Mouse (Mus musculus): ENCODE data around the gene Nmral1. TPM values are rescaled to one million over a fixed set of nuclear protein-coding genes. Genes with fewer than 3 reads are reported as not detected.
"Not testable (repeated sequence)": the region's sequence is repeated elsewhere in the genome, so short reads cannot be mapped to it uniquely, and the experiment has no call there.

Gene Nmral1
- total and polyA plus RNA-seq, 2 experiments from 2014 or later, result 8.6 to 12.4 TPM

DNA sequence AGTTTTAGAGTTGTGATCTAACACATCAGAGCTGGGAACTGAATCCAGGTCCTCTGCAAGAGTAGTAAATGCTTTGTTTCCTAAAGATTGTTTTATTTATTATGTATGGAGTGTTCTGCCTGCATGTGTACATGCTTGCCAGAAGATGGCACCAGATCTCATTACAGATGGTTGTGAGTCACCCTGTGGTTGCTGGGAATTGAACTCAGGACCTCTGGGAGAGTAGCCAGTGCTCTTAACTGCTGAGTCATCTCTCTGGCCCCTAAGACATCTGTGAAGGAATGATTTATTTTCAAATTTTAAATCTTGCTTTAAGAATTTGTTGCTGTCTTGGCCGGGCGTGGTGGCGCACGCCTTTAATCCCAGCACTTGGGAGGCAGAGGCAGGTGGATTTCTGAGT lies 29.8 kb downstream of the Nmral1 start:
- 94% methylated on average over 4 of the region's 4 CpGs for WGBS
- H3K27ac ChIP-seq (ENCODE audit: low read depth); DNase-seq (ENCODE audit: low spot score); H3K4me2 ChIP-seq (ENCODE audit: low read depth, low read length); H3K4me1 ChIP-seq (ENCODE audit: control insufficient read depth, insufficient read depth); H3K27me3 ChIP-seq (ENCODE audit: control insufficient read depth, insufficient read depth, low read length); H3K9me3 ChIP-seq (replicated peaks; ENCODE audit: control insufficient read depth, low read length); H3K4me3 ChIP-seq (ENCODE audit: low read depth, low read length); H3K9ac ChIP-seq (replicated peaks; ENCODE audit: low read depth, low read length); ATAC-seq (ENCODE audit: insufficient read depth, low read depth): not testable (repeated sequence)
- H3K36me3 ChIP-seq (replicated peaks; ENCODE audit: control insufficient read depth, insufficient read depth, low read length), result peaks cover 68% of the 10 kb centered on the region
- peak; percentile 8; the same call in 1 of the 2 replicates for TF ChIP-seq CTCF (IDR thresholded peaks at IDR 0.05; ENCODE audit: low read depth)

DNA sequence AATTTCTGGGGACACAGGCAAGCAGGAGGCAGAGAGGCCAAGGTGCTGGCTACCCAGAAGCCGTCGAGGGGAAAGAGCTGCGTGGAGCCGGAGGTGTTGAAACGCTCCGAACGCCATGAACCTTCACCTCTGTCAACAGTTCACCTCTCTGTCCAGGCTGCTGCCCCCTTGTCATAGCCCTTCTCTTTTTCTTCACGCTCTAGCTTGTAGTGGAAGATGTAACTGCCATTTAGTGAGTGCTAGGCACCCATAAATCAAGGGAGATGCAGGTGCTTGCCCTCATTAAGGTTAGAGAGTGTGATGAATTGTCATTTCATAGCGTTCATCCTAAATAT lies 34.7 kb downstream of the Nmral1 start:
- no peaks in the 10 kb centered on the region for H3K9me3 ChIP-seq (replicated peaks; ENCODE audit: control insufficient read depth, low read length)
- DNase-seq (ENCODE audit: low spot score) (no peak), ATAC-seq (ENCODE audit: insufficient read depth, low read depth) (no peak)
- peaks cover 22% of the 10 kb centered on the region for H3K36me3 ChIP-seq (replicated peaks; ENCODE audit: control insufficient read depth, insufficient read depth, low read length)
- H3K27me3 ChIP-seq (ENCODE audit: control insufficient read depth, insufficient read depth, low read length), result no peaks in the 10 kb centered on the region
- H3K27ac ChIP-seq (ENCODE audit: low read depth), result peak overlapping the region; percentile 77
- H3K4me3 ChIP-seq (ENCODE audit: low read depth, low read length), result peak overlapping the region; percentile 63
- H3K9ac ChIP-seq (replicated peaks; ENCODE audit: low read depth, low read length), result peak overlapping the region; percentile 69
- H3K4me2 ChIP-seq (ENCODE audit: low read depth, low read length), result peak overlapping the region; percentile 86
- H3K4me1 ChIP-seq (ENCODE audit: control insufficient read depth, insufficient read depth), result peaks cover 9% of the 10 kb centered on the region; the same call in 1 of the 2 replicates
- no peak for TF ChIP-seq CTCF (IDR thresholded peaks at IDR 0.05; ENCODE audit: low read depth)
- no peak for TF ChIP-seq EP300 (IDR thresholded peaks at IDR 0.05; ENCODE audit: low read depth)
- WGBS, result 2% methylated on average over 9 of the region's 9 CpGs

DNA sequence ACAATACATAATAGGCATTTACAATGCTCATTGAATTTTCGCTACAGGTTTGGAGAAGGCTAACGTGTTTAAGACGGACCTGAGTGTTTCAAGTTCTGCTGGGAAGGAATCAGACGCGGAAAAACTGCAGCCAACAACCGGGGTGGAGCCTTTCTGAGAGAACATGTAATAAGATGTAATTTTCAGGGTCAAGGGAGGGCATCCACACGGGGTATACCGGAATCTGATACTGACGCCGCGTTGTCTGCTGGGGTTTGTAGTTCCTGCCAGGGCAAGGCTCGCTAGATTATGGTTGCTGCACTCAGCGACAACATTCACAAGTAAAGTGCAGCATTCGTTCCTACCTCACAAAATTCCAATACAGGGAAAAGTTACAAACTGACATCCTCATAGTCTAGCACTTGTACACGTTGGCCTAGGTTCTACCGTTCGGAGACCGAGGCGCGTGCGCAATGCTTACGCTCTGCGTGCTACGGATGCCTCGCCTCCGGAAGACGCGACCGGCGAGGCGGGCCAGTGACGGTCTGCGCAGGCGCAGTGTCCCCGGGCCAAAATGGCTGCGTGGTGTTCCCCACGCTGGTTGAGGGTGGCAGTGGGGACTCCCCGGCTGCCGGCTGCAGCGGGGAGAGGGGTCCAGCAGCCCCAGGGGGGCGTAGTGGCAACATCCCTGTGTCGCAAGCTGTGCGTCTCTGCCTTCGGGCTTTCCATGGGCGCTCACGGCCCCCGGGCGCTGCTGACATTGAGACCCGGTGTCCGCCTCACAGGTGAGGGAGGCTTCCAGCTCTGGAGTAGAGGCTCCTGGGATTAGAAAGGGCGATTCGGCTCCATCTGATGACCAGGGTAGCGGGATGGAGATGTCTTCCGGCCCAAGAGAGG lies 35.3 kb downstream of the Nmral1 start:
- peak overlapping the region; percentile 63 for H3K4me3 ChIP-seq (ENCODE audit: low read depth, low read length)
- H3K4me2 ChIP-seq (ENCODE audit: low read depth, low read length), result peak overlapping the region; percentile 86
- peak; percentile 39; the same call in 1 of the 2 replicates for TF ChIP-seq EP300 (IDR thresholded peaks at IDR 0.05; ENCODE audit: low read depth)
- TF ChIP-seq CTCF (IDR thresholded peaks at IDR 0.05; ENCODE audit: low read depth), result no peak
- peak overlapping the region; percentile 69 for H3K9ac ChIP-seq (replicated peaks; ENCODE audit: low read depth, low read length)
- ATAC-seq (ENCODE audit: insufficient read depth, low read depth) (peak; percentile 81), DNase-seq (ENCODE audit: low spot score) (peak; percentile 91)
- peaks cover 16% of the 10 kb centered on the region for H3K36me3 ChIP-seq (replicated peaks; ENCODE audit: control insufficient read depth, insufficient read depth, low read length)
- H3K9me3 ChIP-seq (replicated peaks; ENCODE audit: control insufficient read depth, low read length), result no peaks in the 10 kb centered on the region
- WGBS, result under 1% methylated on average over 54 of the region's 54 CpGs
- peak overlapping the region; percentile 77 for H3K27ac ChIP-seq (ENCODE audit: low read depth)
- peaks cover 12% of the 10 kb centered on the region for H3K4me1 ChIP-seq (ENCODE audit: control insufficient read depth, insufficient read depth)
- H3K27me3 ChIP-seq (ENCODE audit: control insufficient read depth, insufficient read depth, low read length), result no peaks in the 10 kb centered on the region

- 22% methylated on average over 9 of the region's 9 CpGs for WGBS
- Histone ChIP-seq H3K27ac (ENCODE audit: low read depth) (peak overlapping the region; percentile 77), H3K27me3 (ENCODE audit: control insufficient read depth, insufficient read depth, low read length) (no peaks in the 10 kb centered on the region), H3K4me3 (ENCODE audit: low read depth, low read length) (peak overlapping the region; percentile 63), H3K36me3 (replicated peaks; ENCODE audit: control insufficient read depth, insufficient read depth, low read length) (peaks cover 13% of the 10 kb centered on the region), H3K4me2 (ENCODE audit: low read depth, low read length) (peak overlapping the region; percentile 86), H3K9ac (replicated peaks; ENCODE audit: low read depth, low read length) (peak overlapping the region; percentile 69; the same call in 1 of the 2 replicates), H3K9me3 (replicated peaks; ENCODE audit: control insufficient read depth, low read length) (no peaks in the 10 kb centered on the region), H3K4me1 (ENCODE audit: control insufficient read depth, insufficient read depth) (peaks cover 16% of the 10 kb centered on the region)
- no peak for ATAC-seq (ENCODE audit: insufficient read depth, low read depth)
- DNase-seq (ENCODE audit: low spot score), result no peak
- TF ChIP-seq EP300 (IDR thresholded peaks at IDR 0.05; ENCODE audit: low read depth) (no peak), CTCF (IDR thresholded peaks at IDR 0.05; ENCODE audit: low read depth) (no peak)
These were observed 36.0 kb downstream of the Nmral1 start for GRCm38 (mm10) chr16:4683193-4683580.

GRCm38 (mm10) chr16:4682628-4683179 lies 36.5 kb downstream of the Nmral1 start:
- H3K27ac ChIP-seq (ENCODE audit: low read depth), result peak overlapping the region; percentile 77; the same call in 1 of the 2 replicates
- no peak for ATAC-seq (ENCODE audit: insufficient read depth, low read depth)
- WGBS, result 82% methylated on average over 4 of the region's 4 CpGs
- TF ChIP-seq CTCF (IDR thresholded peaks at IDR 0.05; ENCODE audit: low read depth) (no peak), EP300 (IDR thresholded peaks at IDR 0.05; ENCODE audit: low read depth) (no peak)
- no peaks in the 10 kb centered on the region for H3K27me3 ChIP-seq (ENCODE audit: control insufficient read depth, insufficient read depth, low read length)
- no peaks in the 10 kb centered on the region for H3K9me3 ChIP-seq (replicated peaks; ENCODE audit: control insufficient read depth, low read length)
- peaks cover 16% of the 10 kb centered on the region for H3K4me1 ChIP-seq (ENCODE audit: control insufficient read depth, insufficient read depth)
- no peak for DNase-seq (ENCODE audit: low spot score)
- H3K4me3 ChIP-seq (ENCODE audit: low read depth, low read length), result no peak overlapping the region
- H3K4me2 ChIP-seq (ENCODE audit: low read depth, low read length), result no peak overlapping the region
- peaks cover 8% of the 10 kb centered on the region; the same call in 1 of the 2 replicates for H3K36me3 ChIP-seq (replicated peaks; ENCODE audit: control insufficient read depth, insufficient read depth, low read length)
- no peak overlapping the region for H3K9ac ChIP-seq (replicated peaks; ENCODE audit: low read depth, low read length)

GRCm38 (mm10) chr16:4680922-4681455 lies 38.2 kb downstream of the Nmral1 start:
- 75% methylated on average over 3 of the region's 3 CpGs for WGBS
- not testable (repeated sequence) for H3K4me3 ChIP-seq (ENCODE audit: low read depth, low read length); ATAC-seq (ENCODE audit: insufficient read depth, low read depth); H3K27me3 ChIP-seq (ENCODE audit: control insufficient read depth, insufficient read depth, low read length); H3K27ac ChIP-seq (ENCODE audit: low read depth); DNase-seq (ENCODE audit: low spot score); H3K36me3 ChIP-seq (replicated peaks; ENCODE audit: control insufficient read depth, insufficient read depth, low read length); H3K9ac ChIP-seq (replicated peaks; ENCODE audit: low read depth, low read length); H3K4me2 ChIP-seq (ENCODE audit: low read depth, low read length); H3K9me3 ChIP-seq (replicated peaks; ENCODE audit: control insufficient read depth, low read length)
- H3K4me1 ChIP-seq (ENCODE audit: control insufficient read depth, insufficient read depth), result peaks cover 16% of the 10 kb centered on the region
